Mouse (Mus musculus): ENCODE data around the gene Catsper2.

Catsper2 gene

GRCm38 (mm10) chr2:121413387-121414042, at the start of gene Catsper2, which contains the start of gene Pdia3:
Catsper2 (minus strand) TSS chr2:121413792.
Pdia3 (plus strand) TSS chr2:121413775.
- peak; percentile 93 for DNase-seq (ENCODE audit: low spot score)

GRCm38 (mm10) chr2:121460071-121460470, 46.5 kb upstream of the Catsper2 start:
- no peak for DNase-seq (ENCODE audit: low spot score)

GRCm38 (mm10) chr2:121456692-121457642, 43.4 kb upstream of the Catsper2 start, which contains the start of gene Serinc4:
Serinc4 (minus strand) TSS chr2:121456781.
- DNase-seq (ENCODE audit: low spot score): peak; percentile 78

GRCm38 (mm10) chr2:121455534-121455933, 41.9 kb upstream of the Catsper2 start:
- DNase-seq (ENCODE audit: low spot score): no peak

GRCm38 (mm10) chr2:121453917-121454316, 40.3 kb upstream of the Catsper2 start:
- no peak for DNase-seq (ENCODE audit: low spot score)

- DNase-seq (ENCODE audit: low spot score): no peak
Observed at GRCm38 (mm10) chr2:121452990-121453389, 39.4 kb upstream of the Catsper2 start, which contains the start of gene Hypk. Hypk (plus strand) TSS chr2:121453290.

- DNase-seq (ENCODE audit: low spot score): no peak
Observed at GRCm38 (mm10) chr2:121452361-121452760, 38.8 kb upstream of the Catsper2 start.

- DNase-seq (ENCODE audit: low spot score): no peak
Observed at GRCm38 (mm10) chr2:121450093-121450492, 36.5 kb upstream of the Catsper2 start.

GRCm38 (mm10) chr2:121449545-121450011, 36.0 kb upstream of the Catsper2 start:
- DNase-seq (ENCODE audit: low spot score): no peak

- DNase-seq (ENCODE audit: low spot score): peak; percentile 99
Observed at GRCm38 (mm10) chr2:121448739-121449535, 35.3 kb upstream of the Catsper2 start, which contains the start of gene Serf2. Serf2 (plus strand) TSS chr2:121449195.

GRCm38 (mm10) chr2:121448136-121448535, 34.5 kb upstream of the Catsper2 start:
- DNase-seq (ENCODE audit: low spot score): peak; percentile 23

- DNase-seq (ENCODE audit: low spot score): no peak
Observed at GRCm38 (mm10) chr2:121447006-121447405, 33.4 kb upstream of the Catsper2 start.

GRCm38 (mm10) chr2:121446506-121446905, 32.9 kb upstream of the Catsper2 start:
- DNase-seq (ENCODE audit: low spot score): no peak

- no peak for DNase-seq (ENCODE audit: low spot score)
Observed at GRCm38 (mm10) chr2:121445117-121445516, 31.5 kb upstream of the Catsper2 start.

- no peak for DNase-seq (ENCODE audit: low spot score)
Observed at GRCm38 (mm10) chr2:121444178-121444577, 30.6 kb upstream of the Catsper2 start, which contains the start of gene Ell3. Ell3 (minus strand) TSS chr2:121444278.

GRCm38 (mm10) chr2:121443068-121443349, 29.4 kb upstream of the Catsper2 start:
- no peak for DNase-seq (ENCODE audit: low spot score)

GRCm38 (mm10) chr2:121442259-121443067, 28.9 kb upstream of the Catsper2 start:
- peak; percentile 68 for DNase-seq (ENCODE audit: low spot score)

- DNase-seq (ENCODE audit: low spot score): no peak
Observed at GRCm38 (mm10) chr2:121441800-121442199, 28.2 kb upstream of the Catsper2 start.

GRCm38 (mm10) chr2:121440834-121441605, 27.4 kb upstream of the Catsper2 start:
- DNase-seq (ENCODE audit: low spot score): no peak

GRCm38 (mm10) chr2:121439746-121440145, 26.2 kb upstream of the Catsper2 start:
- no peak for DNase-seq (ENCODE audit: low spot score)
